Mouse (Mus musculus): Measurements from ENCODE around the gene Rnf157.

- TF ChIP-seq CTCF (IDR thresholded peaks at IDR 0.05; ENCODE audit: low read depth) (no peak), EP300 (IDR thresholded peaks at IDR 0.05; ENCODE audit: low read depth) (no peak)
Measured at GRCm38 (mm10) chr11:116307019-116307725, 105.7 kb downstream of the Rnf157 start, which contains the start of gene Exoc7.
